Mouse (Mus musculus) testis, adult 2 months (tissue): ENCODE results near the gene Pagr1a. TPM values are rescaled to one million over a fixed set of nuclear protein-coding genes. Genes with fewer than 3 reads are reported as not detected.

Source experiments
- H3K27ac ChIP-seq: fragments of 200-500 bp; 2 replicates; pipeline ENCODE4 v1.5.1; 2012; ENCODE audit warnings: low read depth, low read length; ENCODE audit not compliant: control insufficient read depth, insufficient read depth
- H3K27me3 ChIP-seq: fragments of 200-500 bp; 2 replicates; pipeline ENCODE4 v1.6.1; 2012; ENCODE audit warnings: mild to moderate bottlenecking, low read length, moderate library complexity; ENCODE audit not compliant: control insufficient read depth, insufficient read depth
- H3K36me3 ChIP-seq: fragments of 200-500 bp; 2 replicates; pipeline ENCODE4 v1.6.1; 2012; ENCODE audit warnings: mild to moderate bottlenecking, low read length; ENCODE audit not compliant: control insufficient read depth, insufficient read depth
- H3K4me1 ChIP-seq: fragments of 200-500 bp; 2 replicates; pipeline ENCODE4 v1.6.1; 2012; ENCODE audit warnings: low read length; ENCODE audit not compliant: control insufficient read depth, insufficient read depth
- H3K4me3 ChIP-seq: fragments of 200-500 bp; 2 replicates; pipeline ENCODE4 v1.5.1; 2012; ENCODE audit warnings: low read depth, mild to moderate bottlenecking, low read length, moderate library complexity, mixed read lengths; ENCODE audit not compliant: control insufficient read depth
- CTCF ChIP-seq: fragments of 200-500 bp; IDR thresholded peaks from 2 replicates; pipeline ENCODE4 v1.5.1; 2012; ENCODE audit warnings: low read depth, mild to moderate bottlenecking, inconsistent platforms, low read length, moderate library complexity; ENCODE audit not compliant: control insufficient read depth, insufficient read depth, insufficient replicate concordance
- POLR2A ChIP-seq: fragments of 200-500 bp; IDR thresholded peaks from 2 replicates; pipeline ENCODE4 v1.6.1; 2012; ENCODE audit warnings: low read depth, mild to moderate bottlenecking, inconsistent platforms, low read length, moderate library complexity; ENCODE audit not compliant: control insufficient read depth
- polyA plus RNA-seq: library from polyadenylated mRNA; depleted of rRNA; stranded (reverse); fragments of >200 nt; gene quantifications from 2 replicates; pipeline ENCODE4 v1.2.3, GENCODE M21; 2012

Gene Pagr1a
- polyA plus RNA-seq, 1 experiment: 1.3 TPM

DNA sequence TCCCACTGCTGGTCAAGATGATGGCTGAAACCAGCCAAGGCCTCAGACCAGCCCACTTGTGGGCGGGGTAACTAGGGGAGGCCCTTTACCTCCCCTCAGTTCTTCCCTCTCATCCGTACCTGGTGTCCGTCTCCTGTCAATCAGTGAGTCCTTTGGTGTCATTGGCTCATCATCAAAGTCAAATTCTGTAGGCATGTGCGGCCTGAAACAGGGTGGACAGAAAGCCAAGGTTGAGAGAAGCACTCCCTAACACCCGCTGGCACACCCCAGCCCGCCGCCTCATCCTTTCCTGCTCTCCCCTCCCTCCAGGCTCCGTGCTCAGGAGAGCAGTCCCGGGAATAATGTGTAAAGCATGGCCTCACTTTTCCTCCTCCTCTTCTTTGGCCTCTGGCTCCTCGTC, 1.1 kb downstream of the Pagr1a start:
- peaks cover 19% of the 10 kb centered on the region for H3K4me1 ChIP-seq
- 0 out of 2 replicates have a peak, but pooled peaks cover 1% of the 10 kb centered on the region for H3K36me3 ChIP-seq
- TF ChIP-seq POLR2A (no peak), CTCF (no peak)
- no peaks in the 10 kb centered on the region for H3K27me3 ChIP-seq
- H3K27ac ChIP-seq: peak overlapping the region; percentile 83
- peak overlapping the region; percentile 87 for H3K4me3 ChIP-seq

GRCm38 (mm10) chr7:127014993-127015392, 2.2 kb downstream of the Pagr1a start:
- Histone ChIP-seq H3K27me3 (no peaks in the 10 kb centered on the region), H3K4me3 (no peak overlapping the region), H3K4me1 (peaks cover 10% of the 10 kb centered on the region), H3K27ac (no peak overlapping the region), H3K36me3 (0 out of 2 replicates have a peak, but pooled peaks cover 1% of the 10 kb centered on the region)
- TF ChIP-seq POLR2A: no peak
- TF ChIP-seq CTCF: no peak

- Histone ChIP-seq H3K36me3 (0 out of 2 replicates have a peak, but pooled peaks cover 1% of the 10 kb centered on the region), H3K4me3 (peak within 1 kb of the TSS; percentile 83), H3K27me3 (no peaks in the 10 kb centered on the region), H3K4me1 (peaks cover 8% of the 10 kb centered on the region), H3K27ac (peak within 1 kb of the TSS; percentile 59)
- TF ChIP-seq CTCF: no peak
- no peak for TF ChIP-seq POLR2A
These were observed 2.8 kb downstream of the Pagr1a start, which contains the start of gene Mvp for GRCm38 (mm10) chr7:127014320-127014719. Gene Mvp (minus strand): TSS chr7:127014621.

DNA sequence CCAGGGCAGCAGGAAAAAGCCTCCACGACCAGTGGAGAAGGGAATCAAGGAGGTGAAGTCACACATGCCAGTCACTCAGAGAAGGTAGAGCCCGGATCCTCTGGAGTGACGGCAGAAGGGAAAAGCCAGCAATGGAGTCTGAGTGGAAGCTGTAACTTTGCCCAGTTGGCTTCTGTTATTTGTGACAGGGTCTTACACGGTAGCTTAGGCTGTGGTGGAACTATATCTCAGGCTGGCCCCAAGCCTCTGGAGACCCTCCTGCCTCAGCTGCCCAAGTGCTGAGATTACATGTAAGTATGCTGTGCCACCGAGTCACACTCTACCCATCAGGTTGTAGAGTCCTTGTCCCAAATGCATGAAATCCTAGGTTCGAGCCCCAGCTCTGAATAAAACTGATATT, 3.8 kb downstream of the Pagr1a start:
- Histone ChIP-seq H3K27me3 (no peaks in the 10 kb centered on the region), H3K4me3 (no peak overlapping the region), H3K4me1 (peaks cover 11% of the 10 kb centered on the region), H3K27ac (no peak overlapping the region), H3K36me3 (0 out of 2 replicates have a peak, but pooled peaks cover 1% of the 10 kb centered on the region)
- no peak for TF ChIP-seq CTCF
- no peak for TF ChIP-seq POLR2A

DNA sequence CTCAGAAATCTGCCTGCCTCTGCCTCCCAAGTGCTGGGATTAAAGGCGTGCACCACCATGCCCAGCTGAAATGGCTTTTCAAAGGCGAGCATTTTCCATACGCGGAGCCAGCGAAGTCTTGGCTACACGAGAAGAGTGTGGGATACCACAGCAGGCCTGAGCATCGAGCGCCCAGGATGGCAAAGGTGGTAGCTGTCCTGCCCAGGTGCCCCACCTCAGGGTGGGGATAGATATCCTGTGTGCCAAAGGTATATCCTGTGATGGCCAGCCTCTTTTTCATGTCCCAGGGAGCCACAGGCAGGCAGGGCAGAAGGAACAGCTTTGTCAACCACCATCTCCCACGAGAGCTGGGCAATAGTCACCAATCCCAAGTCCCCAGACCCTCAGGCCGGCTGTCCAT, 4.3 kb downstream of the Pagr1a start:
- H3K27me3 ChIP-seq: no peaks in the 10 kb centered on the region
- H3K4me3 ChIP-seq: no peak overlapping the region
- H3K36me3 ChIP-seq: 0 out of 2 replicates have a peak, but pooled peaks cover 1% of the 10 kb centered on the region
- H3K27ac ChIP-seq: no peak overlapping the region
- H3K4me1 ChIP-seq: peaks cover 13% of the 10 kb centered on the region
- TF ChIP-seq CTCF (no peak), POLR2A (no peak)

GRCm38 (mm10) chr7:127012374-127012773, 4.8 kb downstream of the Pagr1a start:
- H3K27me3 ChIP-seq: no peaks in the 10 kb centered on the region
- H3K27ac ChIP-seq: no peak overlapping the region
- no peak overlapping the region for H3K4me3 ChIP-seq
- TF ChIP-seq CTCF (no peak), POLR2A (no peak)
- H3K36me3 ChIP-seq: 0 out of 2 replicates have a peak, but pooled peaks cover 1% of the 10 kb centered on the region
- H3K4me1 ChIP-seq: peaks cover 13% of the 10 kb centered on the region

DNA sequence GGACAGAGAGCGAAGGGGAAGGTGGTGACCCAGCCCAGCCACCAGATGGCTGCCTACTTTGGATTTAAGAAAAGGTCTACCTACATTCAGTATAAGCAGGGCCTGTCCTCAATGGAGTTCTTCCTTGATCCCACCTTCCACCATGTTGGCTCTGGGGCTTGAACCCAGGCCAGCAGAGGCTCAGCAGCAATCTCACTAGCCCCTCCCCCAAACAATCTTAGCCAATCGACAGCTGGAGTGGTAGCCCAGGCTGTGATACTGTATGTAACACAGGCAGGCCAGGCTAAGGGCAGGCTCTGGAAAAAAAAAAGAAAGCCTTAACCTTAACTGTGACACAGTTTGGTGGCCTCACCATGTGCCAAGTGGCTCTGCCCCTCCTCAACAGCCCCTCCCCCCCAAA, 5.4 kb downstream of the Pagr1a start:
- TF ChIP-seq POLR2A (no peak), CTCF (no peak)
- H3K27ac ChIP-seq: no peak overlapping the region
- H3K4me1 ChIP-seq: peaks cover 13% of the 10 kb centered on the region
- no peak overlapping the region for H3K4me3 ChIP-seq
- H3K36me3 ChIP-seq: 0 out of 2 replicates have a peak, but pooled peaks cover 1% of the 10 kb centered on the region
- H3K27me3 ChIP-seq: no peaks in the 10 kb centered on the region

- Histone ChIP-seq H3K27ac (no peak overlapping the region), H3K36me3 (0 out of 2 replicates have a peak, but pooled peaks cover 1% of the 10 kb centered on the region)
- TF ChIP-seq CTCF (no peak), POLR2A (no peak)
These were observed 6.1 kb downstream of the Pagr1a start for GRCm38 (mm10) chr7:127011051-127011450.

More at GRCm38 (mm10) chr7:127011051-127011450, 6.1 kb downstream of the Pagr1a start:
- no peak overlapping the region for H3K4me3 ChIP-seq
- H3K4me1 ChIP-seq: peaks cover 7% of the 10 kb centered on the region
- no peaks in the 10 kb centered on the region for H3K27me3 ChIP-seq
